Mouse (Mus musculus) c-Kit-positive CD71-positive TER-119-negative erythroid progenitor cells, embryonic 14.5 days (primary cell): ENCODE results near the gene Eme1.

Experiments
- DNase-seq: peaks from one replicate; pipeline ENCODE4 v3.0.0-alpha.2; 2013; ENCODE audit warnings: low read depth

Gene Eme1

DNA sequence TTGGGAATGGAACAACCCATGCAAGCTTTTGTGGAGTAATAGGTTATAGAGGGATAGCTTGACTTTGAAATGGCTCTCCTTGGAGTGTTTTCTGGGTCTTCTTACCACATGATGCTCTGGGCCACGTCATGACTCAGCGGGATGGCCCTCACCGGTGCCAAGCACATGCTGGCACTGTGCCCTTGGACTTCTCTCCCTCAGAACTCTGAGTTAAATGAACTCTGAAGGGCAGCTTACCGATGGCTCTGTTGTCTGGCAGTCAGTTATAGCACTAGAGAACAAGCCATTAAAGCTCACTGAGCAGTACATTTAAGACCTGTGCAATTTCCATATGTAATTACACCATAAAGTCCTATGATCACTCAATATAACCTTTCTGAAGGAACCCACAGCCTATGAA, 56.4 kb downstream of the Eme1 start:
- DNase-seq = no peak

DNA sequence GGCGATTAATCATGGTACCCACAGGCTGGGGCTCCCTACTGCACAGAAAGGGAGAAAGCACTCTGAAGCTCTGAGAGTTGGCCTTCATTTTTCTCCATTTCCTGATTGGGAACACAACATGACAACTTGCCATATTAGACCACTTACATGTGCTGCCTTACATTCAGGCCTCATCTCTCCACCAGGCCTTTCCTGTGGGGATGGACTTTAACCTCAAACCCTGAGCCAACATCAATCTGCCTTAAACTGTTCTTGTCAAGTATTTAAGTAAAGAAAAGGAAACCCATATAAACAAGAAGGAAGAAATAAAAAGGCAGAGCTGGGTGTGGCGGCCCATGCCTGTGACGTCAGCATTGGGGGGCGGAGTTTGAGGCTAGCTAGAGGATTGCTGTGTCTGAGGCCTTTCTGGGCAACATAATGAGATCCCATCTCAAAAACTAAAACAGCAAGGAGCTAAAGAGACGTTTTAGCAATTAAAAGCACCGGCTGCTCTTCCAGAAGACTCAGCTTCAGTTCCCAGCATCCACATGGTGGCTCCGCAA, 57.4 kb downstream of the Eme1 start:
- peak; percentile 51 for DNase-seq
